Comparison of ENCODE assay signal across 20 mouse cellular contexts in genomic region chr16:58450648-58451047, GRCm38 (mm10). TPM values are rescaled to one million over a fixed set of nuclear protein-coding genes. Genes with fewer than 3 reads are reported as not detected.
A peak's percentile ranks its signal among the peaks of the same experiment; 100 is the strongest.
DNase-seq lines count a peak whose midpoint lies in the region; ATAC-seq and TF ChIP-seq lines count a peak whose summit lies in the region.
"Had no signal": no experiment of that assay in that cellular context is flagged by ENCODE, and none has a peak within 500 bp of the region (broad histone marks: within the 10 kb centered on the region; RNA-seq: fewer than 3 reads in every experiment).

No protein-coding gene starts in this region.

- H3K4me2 ChIP-seq in kidney, postnatal 0 days (ENCODE audit: low read length) = no peak overlapping the region
- no peak overlapping the region for H3K4me2 ChIP-seq in lung, postnatal 0 days (replicated peaks; ENCODE audit: low read depth, low read length)
- H3K4me2 ChIP-seq in intestine, embryonic 15.5 days (replicated peaks) = no peak overlapping the region
- H3K4me2 ChIP-seq: forebrain, embryonic 13.5 days; heart, embryonic 12.5 days; hindbrain, embryonic 12.5 days had no signal

- ATAC-seq in kidney, postnatal 0 days (replicated peaks; ENCODE audit: low FRiP score, low read depth) = 0 out of 2 replicates have a peak, but pooled peaks have one; percentile 33
- no peak for ATAC-seq in lung, postnatal 0 days
- ATAC-seq in intestine, embryonic 15.5 days = no peak
- ATAC-seq: forebrain, embryonic 13.5 days; forebrain, postnatal 0 days; intestine, embryonic 16.5 days had no signal

- DNase-seq in heart, adult 2 months = no peak
- DNase-seq in heart, adult 9 months (ENCODE audit: low spot score in 2 of 2) = no peak
- no peak for DNase-seq in kidney, postnatal 0 days (ENCODE audit: low spot score)
- DNase-seq in kidney, postnatal 36 days = no peak
- DNase-seq in lung, postnatal 0 days (ENCODE audit: low spot score) = no peak
- no peak for DNase-seq in lung, adult 18-20 months
- peak; percentile 35 for DNase-seq in MN1 (ENCODE audit: low spot score)
- DNase-seq: adrenal gland, adult 8-10 months; adrenal gland, postnatal 36 days; cerebellum, adult 2 months; cerebellum, postnatal 10 days; forebrain, postnatal 0 days; gastrocnemius, postnatal 36 days; heart, postnatal 4 days had no signal

- no peak overlapping the region for H3K27ac ChIP-seq in heart, adult 2 months
- no peak overlapping the region for H3K27ac ChIP-seq in kidney, postnatal 0 days
- H3K27ac ChIP-seq in lung, postnatal 0 days (ENCODE audit: low read length) = no peak overlapping the region
- no peak overlapping the region for H3K27ac ChIP-seq in intestine, embryonic 15.5 days
- H3K27ac ChIP-seq: embryonic facial prominence, embryonic 10.5 days; forebrain, embryonic 13.5 days; hindbrain, embryonic 12.5 days had no signal

- peak; percentile 31; the same call in 1 of the 2 replicates for TF ChIP-seq CTCF in heart, adult 2 months (IDR thresholded peaks at IDR 0.05)
- TF ChIP-seq CTCF in kidney, postnatal 0 days (IDR thresholded peaks at IDR 0.05; ENCODE audit: low read depth) = peak; percentile 33; the same call in 1 of the 2 replicates
- peak; percentile 20 for TF ChIP-seq CTCF in lung, postnatal 0 days (IDR thresholded peaks at IDR 0.05)

- no peak overlapping the region for H3K4me3 ChIP-seq in heart, adult 2 months
- no peak overlapping the region for H3K4me3 ChIP-seq in kidney, postnatal 0 days (replicated peaks; ENCODE audit: low read depth, low read length)
- no peak overlapping the region for H3K4me3 ChIP-seq in lung, postnatal 0 days (ENCODE audit: low read depth, low read length)
- H3K4me3 ChIP-seq in intestine, embryonic 15.5 days (replicated peaks) = no peak overlapping the region
- H3K4me3 ChIP-seq: embryonic facial prominence, embryonic 10.5 days; forebrain, embryonic 13.5 days; heart, embryonic 12.5 days; hindbrain, embryonic 12.5 days had no signal

- no peak for TF ChIP-seq POLR2A in heart, adult 2 months (IDR thresholded peaks at IDR 0.05; ENCODE audit: insufficient read depth, low read depth, low read length)

- H3K79me2 ChIP-seq in heart, adult 2 months (replicated peaks; ENCODE audit: control insufficient read depth, insufficient read depth, low read length) = no peaks in the 10 kb centered on the region

- peaks cover 4% of the 10 kb centered on the region for H3K4me1 ChIP-seq in heart, adult 2 months (ENCODE audit: control insufficient read depth, insufficient read depth, low read length)
- no peaks in the 10 kb centered on the region for H3K4me1 ChIP-seq in kidney, postnatal 0 days (replicated peaks; ENCODE audit: insufficient read depth, low read length)
- no peaks in the 10 kb centered on the region for H3K4me1 ChIP-seq in lung, postnatal 0 days (ENCODE audit: insufficient read depth, low read depth, low read length)
- H3K4me1 ChIP-seq in intestine, embryonic 15.5 days (replicated peaks) = no peaks in the 10 kb centered on the region
- H3K4me1 ChIP-seq: embryonic facial prominence, embryonic 10.5 days; forebrain, embryonic 13.5 days; hindbrain, embryonic 12.5 days had no signal

- WGBS in heart, adult 2 months = 58% methylated on average over 6 of the region's 6 CpGs
- WGBS in kidney, postnatal 0 days = 71% methylated on average over 6 of the region's 6 CpGs
- WGBS in lung, postnatal 0 days = 66% methylated on average over 6 of the region's 6 CpGs
- WGBS in intestine, embryonic 15.5 days = 77% methylated on average over 6 of the region's 6 CpGs

- no peaks in the 10 kb centered on the region for H3K9me3 ChIP-seq in kidney, postnatal 0 days (replicated peaks; ENCODE audit: low read length)
- H3K9me3 ChIP-seq in lung, postnatal 0 days (ENCODE audit: low read length) = no peaks in the 10 kb centered on the region
- H3K9me3 ChIP-seq in intestine, embryonic 15.5 days = no peaks in the 10 kb centered on the region
- H3K9me3 ChIP-seq: embryonic facial prominence, embryonic 10.5 days; forebrain, embryonic 13.5 days; heart, embryonic 12.5 days; hindbrain, embryonic 12.5 days had no signal

- no peaks in the 10 kb centered on the region for H3K36me3 ChIP-seq in heart, adult 2 months (ENCODE audit: control insufficient read depth, insufficient read depth, low read length)
- H3K36me3 ChIP-seq in kidney, postnatal 0 days (ENCODE audit: insufficient read depth, low read length) = 0 out of 2 replicates have a peak, but pooled peaks cover 7% of the 10 kb centered on the region
- no peaks in the 10 kb centered on the region for H3K36me3 ChIP-seq in lung, postnatal 0 days (ENCODE audit: insufficient read depth, low read length)
- H3K36me3 ChIP-seq in intestine, embryonic 15.5 days = peaks cover 2% of the 10 kb centered on the region; the same call in 1 of the 2 replicates

- no peak overlapping the region for H3K9ac ChIP-seq in heart, adult 2 months (ENCODE audit: low read depth, low read length)
- no peak overlapping the region for H3K9ac ChIP-seq in kidney, postnatal 0 days (ENCODE audit: low read depth, low read length)
- no peak overlapping the region for H3K9ac ChIP-seq in lung, postnatal 0 days (replicated peaks; ENCODE audit: low read depth)
- H3K9ac ChIP-seq in intestine, embryonic 15.5 days = no peak overlapping the region
- H3K9ac ChIP-seq: forebrain, embryonic 13.5 days; forebrain, postnatal 0 days; heart, embryonic 12.5 days; hindbrain, embryonic 12.5 days had no signal

- H3K27me3 ChIP-seq in heart, adult 2 months (ENCODE audit: control insufficient read depth, insufficient read depth, low read length) = no peaks in the 10 kb centered on the region
- H3K27me3 ChIP-seq in kidney, postnatal 0 days (ENCODE audit: insufficient read depth, low read length) = no peaks in the 10 kb centered on the region
- no peaks in the 10 kb centered on the region for H3K27me3 ChIP-seq in lung, postnatal 0 days (replicated peaks; ENCODE audit: insufficient read depth, low read length)
- H3K27me3 ChIP-seq in intestine, embryonic 15.5 days (replicated peaks) = no peaks in the 10 kb centered on the region
- H3K27me3 ChIP-seq: forebrain, embryonic 13.5 days; heart, embryonic 12.5 days; hindbrain, embryonic 12.5 days had no signal

- TF ChIP-seq EP300 in heart, adult 2 months (IDR thresholded peaks at IDR 0.05; ENCODE audit: insufficient read depth, low read depth, low read length) = no peak
- no peak for TF ChIP-seq EP300 in lung, postnatal 0 days (IDR thresholded peaks at IDR 0.05)

- intact Hi-C loops in heart, adult 2 months (cut with DNase I) = loop anchor here (1.0 to 10.0 kb wide), 3 partner anchors 151 to 816 kb away; no protein-coding TSS in a partner anchor

RNA-seq across cellular contexts. Expression of gene Dcbld2, which starts 42.4 kb away (rescaled TPM):
- 10 to 100 TPM; 14.0 to 16.8 TPM for total RNA-seq in heart, adult 2 months (2021)
- 9.0 and 17.8 TPM in 2 replicates for polyA plus RNA-seq in heart, adult 2 months (2012; rRNA removed)
- polyA plus RNA-seq in kidney, postnatal 0 days (2015; fragmentation: Nextera tagmentation; extraction: Ambion mirVana) = 2.8 and 3.6 TPM in 2 replicates
- polyA plus RNA-seq in lung, postnatal 0 days (2015; fragmentation: Nextera tagmentation; extraction: Ambion mirVana) = 3.3 and 4.7 TPM in 2 replicates
- 5.0 and 5.9 TPM in 2 replicates for polyA plus RNA-seq in intestine, embryonic 15.5 days (2015; fragmentation: Nextera tagmentation; extraction: Ambion mirVana)
